In genomic region chr3:116661288-116661869, GRCm38 (mm10) we compare ENCODE assay signal across 8 mouse cellular contexts. TPM values are rescaled to one million over a fixed set of nuclear protein-coding genes. Genes with fewer than 3 reads are reported as not detected.
DNase-seq lines count a peak whose midpoint lies in the region; ATAC-seq and TF ChIP-seq lines count a peak whose summit lies in the region.

No protein-coding gene starts in this region.

- H3K4me3 ChIP-seq in cerebellum, adult 2 months (replicated peaks; ENCODE audit: insufficient read depth, low read depth, low read length), result peak overlapping the region; percentile 64
- H3K4me3 ChIP-seq in testis, adult 2 months (ENCODE audit: control insufficient read depth, low read depth, low read length), result peak overlapping the region; percentile 91
- H3K4me3 ChIP-seq in intestine, postnatal 0 days (ENCODE audit: low read depth, low read length), result peak overlapping the region; percentile 96
- H3K4me3 ChIP-seq in small intestine, adult 2 months (ENCODE audit: low read depth, low read length), result peak overlapping the region; percentile 92

- ATAC-seq in intestine, postnatal 0 days, result no peak

- TF ChIP-seq POLR2A in cerebellum, adult 2 months (IDR thresholded peaks at IDR 0.05; ENCODE audit: borderline replicate concordance, insufficient read depth, low read length), result no peak
- no peak for TF ChIP-seq POLR2A in testis, adult 2 months (IDR thresholded peaks at IDR 0.05; ENCODE audit: control insufficient read depth, low read depth, low read length)
- no peak for TF ChIP-seq POLR2A in small intestine, adult 2 months (IDR thresholded peaks at IDR 0.05; ENCODE audit: low read depth, low read length)

- no peaks in the 10 kb centered on the region for H3K9me3 ChIP-seq in intestine, postnatal 0 days (ENCODE audit: control insufficient read depth)

- H3K4me2 ChIP-seq in intestine, postnatal 0 days (replicated peaks; ENCODE audit: low read depth), result peak overlapping the region; percentile 70

- H3K4me1 ChIP-seq in cerebellum, adult 2 months (ENCODE audit: control insufficient read depth, insufficient read depth, low read length), result peaks cover 11% of the 10 kb centered on the region
- peaks cover 3% of the 10 kb centered on the region for H3K4me1 ChIP-seq in testis, adult 2 months (ENCODE audit: control insufficient read depth, insufficient read depth, low read length)
- peaks cover 6% of the 10 kb centered on the region; the same call in 1 of the 2 replicates for H3K4me1 ChIP-seq in intestine, postnatal 0 days (replicated peaks; ENCODE audit: control insufficient read depth, insufficient read depth, low read length)
- H3K4me1 ChIP-seq in small intestine, adult 2 months (ENCODE audit: control insufficient read depth, insufficient read depth, insufficient read length, low read length), result peaks cover 10% of the 10 kb centered on the region; the same call in 1 of the 2 replicates

- H3K36me3 ChIP-seq in testis, adult 2 months (ENCODE audit: control insufficient read depth, insufficient read depth, low read length), result no peaks in the 10 kb centered on the region
- H3K36me3 ChIP-seq in intestine, postnatal 0 days (ENCODE audit: control insufficient read depth, insufficient read depth), result no peaks in the 10 kb centered on the region
- H3K36me3 ChIP-seq in small intestine, adult 2 months (ENCODE audit: control insufficient read depth, insufficient read depth, low read length), result no peaks in the 10 kb centered on the region

- no peak for TF ChIP-seq CTCF in cerebellum, adult 2 months (IDR thresholded peaks at IDR 0.05; ENCODE audit: borderline replicate concordance, insufficient read depth, low read depth, low read length)
- TF ChIP-seq CTCF in testis, adult 2 months (IDR thresholded peaks at IDR 0.05; ENCODE audit: control insufficient read depth, insufficient read depth, insufficient replicate concordance, low read depth, low read length), result no peak
- TF ChIP-seq CTCF in intestine, postnatal 0 days (IDR thresholded peaks at IDR 0.05; ENCODE audit: low read depth), result no peak
- TF ChIP-seq CTCF in small intestine, adult 2 months (IDR thresholded peaks at IDR 0.05; ENCODE audit: extremely low read depth, insufficient read length, insufficient replicate concordance, low read depth, low read length), result no peak

- H3K27me3 ChIP-seq in cerebellum, adult 2 months (ENCODE audit: control insufficient read depth, insufficient read depth, low read length), result no peaks in the 10 kb centered on the region
- no peaks in the 10 kb centered on the region for H3K27me3 ChIP-seq in testis, adult 2 months (ENCODE audit: control insufficient read depth, insufficient read depth, low read length)
- H3K27me3 ChIP-seq in intestine, postnatal 0 days (replicated peaks; ENCODE audit: control insufficient read depth, insufficient read depth, low read length), result no peaks in the 10 kb centered on the region
- H3K27me3 ChIP-seq in small intestine, adult 2 months (ENCODE audit: control insufficient read depth, insufficient read depth, low read length), result no peaks in the 10 kb centered on the region

- H3K27ac ChIP-seq in cerebellum, adult 2 months (ENCODE audit: insufficient read depth, low read length), result peak overlapping the region; percentile 25
- peak overlapping the region; percentile 95 for H3K27ac ChIP-seq in testis, adult 2 months (ENCODE audit: control insufficient read depth, insufficient read depth, low read depth, low read length)
- H3K27ac ChIP-seq in intestine, postnatal 0 days (ENCODE audit: low read depth, low read length), result peak overlapping the region; percentile 93
- H3K27ac ChIP-seq in small intestine, adult 2 months (ENCODE audit: insufficient read depth, low read depth, low read length), result peak overlapping the region; percentile 84

- DNase-seq in cerebellum, adult 2 months, result no peak
- no peak for DNase-seq in cerebellum, postnatal 14 days
- no peak for DNase-seq in testis, postnatal 10 days (ENCODE audit: low spot score)
- DNase-seq in urinary bladder, postnatal 4 days (ENCODE audit: low spot score in 2 of 2), result no peak
- DNase-seq in cerebellum, adult 8-10 months, result no peak

- WGBS in cerebellum, adult 2 months, result 1% methylated on average over 16 of the region's 16 CpGs
- 2% methylated on average over 16 of the region's 16 CpGs for WGBS in intestine, postnatal 0 days
- 2% methylated on average over 16 of the region's 16 CpGs for WGBS in small intestine, adult 2 months

- H3K9ac ChIP-seq in intestine, postnatal 0 days (ENCODE audit: low read depth, low read length), result peak overlapping the region; percentile 94

RNA-seq across cellular contexts. Expression of gene Mfsd14a, which starts 1.1 kb away (rescaled TPM):
- 45.2 and 47.2 TPM in 2 replicates for polyA plus RNA-seq in cerebellum, adult 2 months (2012; rRNA removed)
- 115 and 145 TPM in 2 replicates for polyA plus RNA-seq in testis, adult 2 months (2012; rRNA removed)
- 39.4 and 40.0 TPM in 2 replicates for polyA plus RNA-seq in intestine, postnatal 0 days (2015; fragmentation: Nextera tagmentation; extraction: Ambion mirVana)
- 4.0 and 6.7 TPM in 2 replicates for polyA plus RNA-seq in small intestine, adult 2 months (2012; rRNA removed)

RNA-seq across cellular contexts. Expression of gene Gm43191, which starts 19.7 kb away (rescaled TPM):
- not detected in 2 replicates for polyA plus RNA-seq in cerebellum, adult 2 months (2012; rRNA removed)
- 0.19 TPM in 1 of 2 replicates, not detected in the other for polyA plus RNA-seq in testis, adult 2 months (2012; rRNA removed)
- polyA plus RNA-seq in intestine, postnatal 0 days (2015; fragmentation: Nextera tagmentation; extraction: Ambion mirVana), result not detected in 2 replicates
- not detected in 2 replicates for polyA plus RNA-seq in small intestine, adult 2 months (2012; rRNA removed)

RNA-seq across cellular contexts. Expression of gene Trmt13, which starts 47.0 kb away (rescaled TPM):
- 20.6 and 22.9 TPM in 2 replicates for polyA plus RNA-seq in cerebellum, adult 2 months (2012; rRNA removed)
- 4.8 and 5.0 TPM in 2 replicates for polyA plus RNA-seq in testis, adult 2 months (2012; rRNA removed)
- 8.2 and 11.0 TPM in 2 replicates for polyA plus RNA-seq in intestine, postnatal 0 days (2015; fragmentation: Nextera tagmentation; extraction: Ambion mirVana)
- polyA plus RNA-seq in small intestine, adult 2 months (2012; rRNA removed), result 0.58 and 1.2 TPM in 2 replicates

RNA-seq across cellular contexts. Expression of gene Slc35a3, which starts 51.3 kb away (rescaled TPM):
- 14.4 and 16.2 TPM in 2 replicates for polyA plus RNA-seq in cerebellum, adult 2 months (2012; rRNA removed)
- 19.5 and 20.1 TPM in 2 replicates for polyA plus RNA-seq in testis, adult 2 months (2012; rRNA removed)
- polyA plus RNA-seq in intestine, postnatal 0 days (2015; fragmentation: Nextera tagmentation; extraction: Ambion mirVana), result 19.1 and 20.0 TPM in 2 replicates
- polyA plus RNA-seq in small intestine, adult 2 months (2012; rRNA removed), result 18.3 and 22.3 TPM in 2 replicates

Comparison
In these comparisons a context has a peak if more than half of its experiments do, and no peak if none do; other contexts are left out.
1. H3K27ac ChIP-seq: peak in every context shown above with its lines; median percentile 95 in testis, adult 2 months; 93 in intestine, postnatal 0 days; 84 in small intestine, adult 2 months; 25 in cerebellum, adult 2 months.